Mouse (Mus musculus): ENCODE data around the gene Zfp961. TPM values are rescaled to one million over a fixed set of nuclear protein-coding genes. Genes with fewer than 3 reads are reported as not detected.

Zfp961 gene
- polyA plus RNA-seq, 1 experiment from 2014 or later: 18.3 TPM

GRCm38 (mm10) chr8:71967261-71967660 is 16.4 kb downstream of the Zfp961 start:
- peaks cover 29% of the 10 kb centered on the region for H3K9me3 ChIP-seq
- H3K27ac ChIP-seq: no peak overlapping the region
- over 99% methylated on average over 5 of the region's 5 CpGs for WGBS
- no peak for DNase-seq (ENCODE audit: low spot score)
- H3K4me3 ChIP-seq: no peak overlapping the region
- no peaks in the 10 kb centered on the region for H3K27me3 ChIP-seq (ENCODE audit: insufficient read depth, poor library complexity, severe bottlenecking)
- H3K36me3 ChIP-seq: peaks cover 81% of the 10 kb centered on the region
- H3K4me1 ChIP-seq (replicated peaks): no peaks in the 10 kb centered on the region

GRCm38 (mm10) chr8:71968100-71968499 is 17.3 kb downstream of the Zfp961 start:
- H3K27me3 ChIP-seq (ENCODE audit: insufficient read depth, poor library complexity, severe bottlenecking): no peaks in the 10 kb centered on the region
- 95% methylated on average over 6 of the region's 6 CpGs for WGBS
- H3K27ac ChIP-seq: no peak overlapping the region
- no peak for DNase-seq (ENCODE audit: low spot score)
- peaks cover 29% of the 10 kb centered on the region for H3K9me3 ChIP-seq
- H3K4me1 ChIP-seq (replicated peaks): no peaks in the 10 kb centered on the region
- no peak overlapping the region for H3K4me3 ChIP-seq
- peaks cover 79% of the 10 kb centered on the region for H3K36me3 ChIP-seq

- Histone ChIP-seq H3K4me1 (replicated peaks) (no peaks in the 10 kb centered on the region), H3K9me3 (peaks cover 29% of the 10 kb centered on the region), H3K36me3 (peaks cover 74% of the 10 kb centered on the region), H3K27me3 (ENCODE audit: insufficient read depth, poor library complexity, severe bottlenecking) (no peaks in the 10 kb centered on the region), H3K4me3 (no peak overlapping the region), H3K27ac (no peak overlapping the region)
- whole genome bisulfite sequencing: 97% methylated on average over 6 of the region's 6 CpGs
- no peak for DNase-seq (ENCODE audit: low spot score)
Observed at GRCm38 (mm10) chr8:71968636-71969035, 17.8 kb downstream of the Zfp961 start.

DNA sequence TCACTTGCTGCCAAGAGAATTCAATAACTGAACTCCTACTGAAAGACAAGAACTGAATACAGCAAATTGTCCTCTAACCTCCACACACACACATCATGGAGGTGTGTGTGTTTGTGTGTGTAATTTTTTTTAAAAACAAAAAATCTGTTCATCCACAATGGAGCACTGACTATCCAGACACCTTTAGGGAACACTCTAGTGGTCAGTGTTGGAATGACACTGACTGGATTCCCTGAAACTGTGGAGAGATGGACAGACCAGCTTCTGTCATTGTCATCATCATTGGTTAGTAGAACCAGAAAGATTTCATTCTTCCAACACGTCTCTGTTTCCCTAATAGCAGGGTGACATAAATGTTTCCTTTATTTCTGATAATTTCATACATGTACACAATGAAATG is 21.1 kb downstream of the Zfp961 start:
- H3K27me3 ChIP-seq (ENCODE audit: insufficient read depth, poor library complexity, severe bottlenecking): no peaks in the 10 kb centered on the region
- H3K4me1 ChIP-seq (replicated peaks): no peaks in the 10 kb centered on the region
- no peak overlapping the region for H3K4me3 ChIP-seq
- 76% methylated on average over 1 of the region's 1 CpGs for WGBS
- peaks cover 7% of the 10 kb centered on the region for H3K9me3 ChIP-seq
- H3K27ac ChIP-seq: no peak overlapping the region
- H3K36me3 ChIP-seq: peaks cover 41% of the 10 kb centered on the region
- DNase-seq (ENCODE audit: low spot score): no peak

DNA sequence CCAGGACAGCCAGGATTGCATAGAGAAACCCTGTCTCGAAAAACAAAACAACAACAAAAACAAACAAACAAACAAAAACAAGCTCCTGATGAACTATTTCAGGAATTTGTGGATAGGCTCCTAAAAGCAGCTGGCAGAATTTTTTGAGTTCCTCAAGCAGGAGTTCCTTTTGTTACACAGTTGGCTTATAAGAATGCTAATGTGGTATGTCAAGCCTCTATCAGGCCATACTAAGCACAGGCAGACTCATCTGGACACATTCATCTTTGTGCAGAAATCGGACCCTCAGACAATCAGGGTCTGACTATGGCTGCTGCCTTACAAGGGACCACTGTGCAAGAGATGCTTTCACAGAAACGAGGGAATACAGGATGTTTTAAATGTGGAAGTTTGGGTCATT is 23.4 kb downstream of the Zfp961 start:
- H3K4me3 ChIP-seq: no peak overlapping the region

DNA sequence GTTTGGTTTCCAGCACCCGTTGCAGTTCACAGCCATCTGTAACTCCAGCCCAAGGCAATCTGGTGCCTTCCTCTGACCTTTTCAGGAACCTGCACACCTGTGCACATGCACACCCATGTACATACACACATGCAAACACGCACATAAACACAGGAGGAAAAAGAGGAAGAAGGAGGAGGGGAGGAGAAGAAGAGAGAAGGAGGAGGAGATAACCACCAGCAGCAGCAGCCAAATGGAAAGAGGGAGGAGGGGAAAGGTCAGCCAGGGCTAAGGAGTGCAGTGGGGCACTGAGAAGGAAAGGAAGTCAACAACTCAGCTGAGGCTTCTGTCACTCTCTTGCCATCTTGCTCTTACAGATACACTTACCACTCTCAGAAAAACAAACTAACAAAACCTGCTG is 30.2 kb downstream of the Zfp961 start:
- H3K9me3 ChIP-seq: no peaks in the 10 kb centered on the region
- no peak overlapping the region for H3K27ac ChIP-seq
- H3K27me3 ChIP-seq (ENCODE audit: insufficient read depth, poor library complexity, severe bottlenecking): no peaks in the 10 kb centered on the region
- DNase-seq (ENCODE audit: low spot score): no peak
- no peak overlapping the region for H3K4me3 ChIP-seq
- H3K4me1 ChIP-seq (replicated peaks): no peaks in the 10 kb centered on the region
- no peaks in the 10 kb centered on the region for H3K36me3 ChIP-seq
- WGBS: 71% methylated on average over 2 of the region's 2 CpGs

More for the DNA sequence above, 23.4 kb downstream of the Zfp961 start:
- Histone ChIP-seq H3K4me1 (replicated peaks) (no peaks in the 10 kb centered on the region), H3K9me3 (no peaks in the 10 kb centered on the region), H3K27me3 (ENCODE audit: insufficient read depth, poor library complexity, severe bottlenecking) (no peaks in the 10 kb centered on the region), H3K27ac (no peak overlapping the region), H3K36me3 (peaks cover 18% of the 10 kb centered on the region)
- 81% methylated on average over 3 of the region's 3 CpGs for WGBS
- DNase-seq (ENCODE audit: low spot score): no peak

DNA sequence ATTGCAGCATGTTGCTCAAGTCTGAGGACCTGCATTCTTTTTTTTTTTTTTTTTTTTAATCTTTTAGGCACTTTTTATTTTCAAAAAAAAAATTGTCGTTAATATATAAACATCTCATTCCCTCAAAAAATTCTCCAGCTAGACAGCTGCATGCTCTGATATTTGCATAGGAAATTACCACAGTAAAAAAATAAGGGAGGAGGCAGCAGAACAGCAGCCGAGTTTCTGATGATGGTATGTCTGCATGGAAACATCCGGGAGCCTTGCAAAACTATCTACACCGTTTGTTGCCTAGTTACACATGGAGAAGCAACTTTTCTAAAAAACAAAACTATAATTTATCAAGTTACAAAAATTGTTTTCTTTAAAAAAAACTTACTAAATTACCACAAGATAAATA is 30.6 kb downstream of the Zfp961 start:
- H3K4me3 ChIP-seq: no peak overlapping the region
- no peak for DNase-seq (ENCODE audit: low spot score)
- no peaks in the 10 kb centered on the region for H3K36me3 ChIP-seq
- H3K4me1 ChIP-seq (replicated peaks): no peaks in the 10 kb centered on the region
- no peaks in the 10 kb centered on the region for H3K27me3 ChIP-seq (ENCODE audit: insufficient read depth, poor library complexity, severe bottlenecking)
- 93% methylated on average over 4 of the region's 4 CpGs for WGBS
- H3K27ac ChIP-seq: no peak overlapping the region
- no peaks in the 10 kb centered on the region for H3K9me3 ChIP-seq

GRCm38 (mm10) chr8:71984601-71985000 is 33.8 kb downstream of the Zfp961 start:
- 69% methylated on average over 4 of the region's 4 CpGs for WGBS
- H3K27me3 ChIP-seq (ENCODE audit: insufficient read depth, poor library complexity, severe bottlenecking): no peaks in the 10 kb centered on the region; the same call in 1 of the 2 replicates
- H3K9me3 ChIP-seq: no peaks in the 10 kb centered on the region
- peaks cover 8% of the 10 kb centered on the region for H3K4me1 ChIP-seq (replicated peaks)
- H3K27ac ChIP-seq: no peak overlapping the region
- H3K36me3 ChIP-seq: no peaks in the 10 kb centered on the region
- no peak overlapping the region for H3K4me3 ChIP-seq
- DNase-seq (ENCODE audit: low spot score): no peak

GRCm38 (mm10) chr8:71988110-71988866 is 37.5 kb downstream of the Zfp961 start:
- no peaks in the 10 kb centered on the region for H3K9me3 ChIP-seq
- no peaks in the 10 kb centered on the region; the same call in 1 of the 2 replicates for H3K27me3 ChIP-seq (ENCODE audit: insufficient read depth, poor library complexity, severe bottlenecking)
- peak; percentile 50 for DNase-seq (ENCODE audit: low spot score)
- peak overlapping the region; percentile 56 for H3K4me3 ChIP-seq
- H3K4me1 ChIP-seq (replicated peaks): peaks cover 8% of the 10 kb centered on the region
- no peaks in the 10 kb centered on the region for H3K36me3 ChIP-seq
- WGBS: 15% methylated on average over 24 of the region's 24 CpGs
- peak overlapping the region; percentile 76 for H3K27ac ChIP-seq

GRCm38 (mm10) chr8:71988867-71989599 is 38.2 kb downstream of the Zfp961 start:
- 68% methylated on average over 13 of the region's 13 CpGs for WGBS

GRCm38 (mm10) chr8:71999434-71999833 is 48.6 kb downstream of the Zfp961 start:
- 78% methylated on average over 1 of the region's 1 CpGs for WGBS
- DNase-seq (ENCODE audit: low spot score): no peak
- Histone ChIP-seq H3K27ac (no peak overlapping the region), H3K4me1 (replicated peaks) (no peaks in the 10 kb centered on the region), H3K4me3 (no peak overlapping the region), H3K9me3 (no peaks in the 10 kb centered on the region), H3K36me3 (no peaks in the 10 kb centered on the region), H3K27me3 (ENCODE audit: insufficient read depth, poor library complexity, severe bottlenecking) (no peaks in the 10 kb centered on the region)

More at GRCm38 (mm10) chr8:71988867-71989599, 38.2 kb downstream of the Zfp961 start:
- no peaks in the 10 kb centered on the region for H3K36me3 ChIP-seq
- H3K4me3 ChIP-seq: peak overlapping the region; percentile 56
- no peaks in the 10 kb centered on the region; the same call in 1 of the 2 replicates for H3K27me3 ChIP-seq (ENCODE audit: insufficient read depth, poor library complexity, severe bottlenecking)
- H3K9me3 ChIP-seq: no peaks in the 10 kb centered on the region
- DNase-seq (ENCODE audit: low spot score): no peak
- peaks cover 8% of the 10 kb centered on the region for H3K4me1 ChIP-seq (replicated peaks)
- peak overlapping the region; percentile 76 for H3K27ac ChIP-seq

DNA sequence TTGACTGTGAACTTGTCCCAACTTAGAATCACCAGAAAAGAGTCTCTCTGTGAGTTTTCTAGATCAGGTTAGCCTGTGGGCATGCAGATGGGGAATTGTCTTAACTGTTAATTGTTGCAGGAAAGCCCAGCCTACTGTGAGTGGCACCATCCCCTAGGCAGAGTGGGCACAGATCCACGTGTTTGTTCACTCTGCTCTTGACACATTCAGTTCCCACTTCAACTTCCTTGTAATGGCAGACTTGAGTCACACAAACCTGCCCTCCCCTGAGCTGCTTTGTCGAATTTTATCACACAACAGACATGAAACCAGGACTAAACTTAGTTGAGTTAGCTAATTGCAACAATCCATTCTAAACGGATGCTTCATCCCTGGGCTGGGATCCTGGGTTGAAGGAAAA is 49.4 kb downstream of the Zfp961 start:
- Histone ChIP-seq H3K4me3 (no peak overlapping the region), H3K36me3 (no peaks in the 10 kb centered on the region), H3K4me1 (replicated peaks) (no peaks in the 10 kb centered on the region), H3K9me3 (no peaks in the 10 kb centered on the region), H3K27ac (no peak overlapping the region), H3K27me3 (ENCODE audit: insufficient read depth, poor library complexity, severe bottlenecking) (no peaks in the 10 kb centered on the region)
- no peak for DNase-seq (ENCODE audit: low spot score)
- 65% methylated on average over 3 of the region's 3 CpGs for WGBS

GRCm38 (mm10) chr8:72002942-72003341 is 52.1 kb downstream of the Zfp961 start:
- no peaks in the 10 kb centered on the region for H3K36me3 ChIP-seq

More at GRCm38 (mm10) chr8:72002942-72003341, 52.1 kb downstream of the Zfp961 start:
- H3K4me3 ChIP-seq: no peak overlapping the region
- H3K27me3 ChIP-seq (ENCODE audit: insufficient read depth, poor library complexity, severe bottlenecking): no peaks in the 10 kb centered on the region
- no peak for DNase-seq (ENCODE audit: low spot score)
- H3K27ac ChIP-seq: no peak overlapping the region
- H3K9me3 ChIP-seq: no peaks in the 10 kb centered on the region
- H3K4me1 ChIP-seq (replicated peaks): no peaks in the 10 kb centered on the region
